Mouse (Mus musculus) heart, postnatal 0 days (tissue): ENCODE measurements around the gene Kcnt2.
A peak's percentile ranks its signal among the peaks of the same experiment; 100 is the strongest.

Source experiments
- CTCF ChIP-seq: IDR thresholded peaks from 2 replicates; pipeline ENCODE4 v1.5.1; 2016; ENCODE audit warnings: antibody characterized with exemption, control low read depth, low read depth
- EP300 ChIP-seq: IDR thresholded peaks from 2 replicates; pipeline ENCODE4 v1.6.1; 2016; ENCODE audit warnings: antibody characterized with exemption, low read depth

GRCm38 (mm10) chr1:140548711-140549110, 302.8 kb downstream of the Kcnt2 start:
- TF ChIP-seq CTCF (0 out of 2 replicates have a peak, but pooled peaks have one; percentile 21), EP300 (no peak)
